Mouse (Mus musculus) heart, embryonic 14.5 days (tissue): Measurements from ENCODE around the gene 2310057M21Rik. TPM values are rescaled to one million over a fixed set of nuclear protein-coding genes. Genes with fewer than 3 reads are reported as not detected.

Source experiments
- ATAC-seq: fragments of 200-750 bp; cut with Nextera tagmentation; 2 replicates; pipeline ENCODE4 v1.8.0; 2017; ENCODE audit warnings: low read depth, moderate TSS enrichment; ENCODE audit not compliant: insufficient number of reproducible peaks, insufficient read depth, low FRiP score
- H3K27ac ChIP-seq, 2 experiments: fragments of 200-500 bp in 1 of 2; fragments of 300-500 bp in 1 of 2; sonication (generic) in 1 of 2; replicated peaks in 1 of 2; 2 replicates each; pipeline ENCODE4 v1.5.1; 2012 to 2014; ENCODE audit warnings: low read depth in 2 of 2, low read length in 2 of 2, control low read depth in 1 of 2, mild to moderate bottlenecking in 1 of 2, mixed read lengths in 1 of 2; ENCODE audit not compliant: control insufficient read depth in 1 of 2, insufficient read depth in 1 of 2
- H3K27me3 ChIP-seq: fragments of 300-500 bp; sonication (generic); 2 replicates; pipeline ENCODE4 v1.6.1; 2014; ENCODE audit warnings: mild to moderate bottlenecking, low read length, control low read depth; ENCODE audit not compliant: control insufficient read depth, insufficient read depth
- H3K36me3 ChIP-seq: fragments of 300-500 bp; sonication (generic); 2 replicates; pipeline ENCODE4 v1.6.1; 2014; ENCODE audit warnings: mild to moderate bottlenecking, control low read depth, low read length, mixed read lengths; ENCODE audit not compliant: control insufficient read depth, insufficient read depth
- H3K4me1 ChIP-seq, 2 experiments: fragments of 200-500 bp in 1 of 2; fragments of 300-500 bp in 1 of 2; sonication (generic) in 1 of 2; 2 replicates each; pipeline ENCODE4 v1.6.1; 2012 to 2014; ENCODE audit warnings: low read length in 2 of 2, control low read depth in 1 of 2, mixed read lengths in 1 of 2; ENCODE audit not compliant: control insufficient read depth in 2 of 2, insufficient read depth in 2 of 2
- H3K4me2 ChIP-seq: fragments of 300-500 bp; sonication (generic); 2 replicates; pipeline ENCODE4 v1.6.1; 2014; ENCODE audit warnings: mild to moderate bottlenecking, low read length
- H3K4me3 ChIP-seq, 2 experiments: fragments of 200-500 bp in 1 of 2; fragments of 300-500 bp in 1 of 2; sonication (generic) in 1 of 2; 2 replicates each; pipeline ENCODE4 v1.5.1; 2012 to 2014; ENCODE audit warnings: low read length in 2 of 2, mild to moderate bottlenecking in 2 of 2, control low read depth in 1 of 2, low read depth in 1 of 2, moderate library complexity in 1 of 2; ENCODE audit not compliant: control insufficient read depth in 1 of 2, insufficient read depth in 1 of 2
- H3K9ac ChIP-seq: fragments of 300-500 bp; sonication (generic); 2 replicates; pipeline ENCODE4 v1.6.1; 2014; ENCODE audit warnings: mild to moderate bottlenecking, low read length
- H3K9me3 ChIP-seq: fragments of 300-500 bp; sonication (generic); 2 replicates; pipeline ENCODE4 v1.6.1; 2016; ENCODE audit warnings: low read length, control low read depth; ENCODE audit not compliant: control insufficient read depth
- WGBS: fragments of 180-500 bp; shearing (Covaris S2); extraction: QIAGEN DNeasy Blood & Tissue Kit; methylation state at CpG from one replicate; pipeline ENCODE4 v1.1.7; 2014; 5-methylcytosine and 5-hydroxymethylcytosine counted together
- polyA plus RNA-seq: library from polyadenylated mRNA; unstranded; fragments of >200 nt; fragmentation: Nextera tagmentation; extraction: Ambion mirVana; gene quantifications from 2 replicates; pipeline ENCODE4 v1.2.1, GENCODE M21; 2014

The 2310057M21Rik gene
- polyA plus RNA-seq, 1 experiment from 2014 or later: 17.4 TPM

- Histone ChIP-seq H3K4me2 (peak overlapping the region; percentile 35; the same call in 1 of the 2 replicates), H3K4me1 (peaks cover 7% of the 10 kb centered on the region in 2 experiments; a peak in 3 of 4 replicates), H3K27ac (peak overlapping the region; percentile 37 to 60; a peak in 1 of 4 replicates), H3K9me3 (no peaks in the 10 kb centered on the region), H3K27me3 (no peaks in the 10 kb centered on the region), H3K9ac (no peak overlapping the region), H3K36me3 (no peaks in the 10 kb centered on the region), H3K4me3 (no peak overlapping the region)
- no peak for ATAC-seq
- WGBS: 49% methylated on average over 5 of the region's 7 CpGs
Measured at GRCm38 (mm10) chr7:131318340-131318739, 44.2 kb downstream of the 2310057M21Rik start.

- Histone ChIP-seq H3K36me3 (no peaks in the 10 kb centered on the region), H3K4me2 (no peak overlapping the region), H3K4me1 (peaks cover 7% of the 10 kb centered on the region in 2 experiments; a peak in 3 of 4 replicates), H3K27ac (no peak overlapping the region), H3K4me3 (no peak overlapping the region), H3K27me3 (no peaks in the 10 kb centered on the region), H3K9me3 (no peaks in the 10 kb centered on the region), H3K9ac (no peak overlapping the region)
- WGBS: 47% methylated on average over 12 of the region's 12 CpGs
- no peak for ATAC-seq
Measured at GRCm38 (mm10) chr7:131317587-131317986, 45.0 kb downstream of the 2310057M21Rik start.

GRCm38 (mm10) chr7:131314493-131314892 lies 48.1 kb downstream of the 2310057M21Rik start:
- no peaks in the 10 kb centered on the region for H3K9me3 ChIP-seq
- no peak for ATAC-seq
- no peaks in the 10 kb centered on the region for H3K27me3 ChIP-seq
- no peaks in the 10 kb centered on the region for H3K36me3 ChIP-seq
- peaks cover 7% of the 10 kb centered on the region in 2 experiments; a peak in 3 of 4 replicates for H3K4me1 ChIP-seq
- H3K4me2 ChIP-seq: no peak overlapping the region
- WGBS: 79% methylated on average over 7 of the region's 7 CpGs
- no peak overlapping the region for H3K4me3 ChIP-seq
- H3K9ac ChIP-seq: no peak overlapping the region
- H3K27ac ChIP-seq: no peak overlapping the region

- no peaks in the 10 kb centered on the region for H3K27me3 ChIP-seq
- no peaks in the 10 kb centered on the region for H3K4me1 ChIP-seq
- no peaks in the 10 kb centered on the region for H3K36me3 ChIP-seq
- no peak overlapping the region for H3K4me3 ChIP-seq
- 79% methylated on average over 5 of the region's 5 CpGs for WGBS
- H3K9me3 ChIP-seq: no peaks in the 10 kb centered on the region
- H3K9ac ChIP-seq: no peak overlapping the region
- H3K27ac ChIP-seq: no peak overlapping the region
- H3K4me2 ChIP-seq: no peak overlapping the region
- no peak for ATAC-seq
Measured at GRCm38 (mm10) chr7:131306733-131307132, 55.8 kb downstream of the 2310057M21Rik start.

GRCm38 (mm10) chr7:131303340-131303739 lies 59.2 kb downstream of the 2310057M21Rik start:
- no peak overlapping the region for H3K9ac ChIP-seq
- no peak overlapping the region for H3K4me3 ChIP-seq
- no peaks in the 10 kb centered on the region for H3K4me1 ChIP-seq
- no peak overlapping the region for H3K4me2 ChIP-seq
- H3K27me3 ChIP-seq: no peaks in the 10 kb centered on the region
- H3K36me3 ChIP-seq: no peaks in the 10 kb centered on the region
- 80% methylated on average over 8 of the region's 8 CpGs for WGBS
- H3K27ac ChIP-seq: no peak overlapping the region
- H3K9me3 ChIP-seq: no peaks in the 10 kb centered on the region
- ATAC-seq: no peak

GRCm38 (mm10) chr7:131297151-131297550 lies 65.4 kb downstream of the 2310057M21Rik start:
- WGBS: 66% methylated on average over 8 of the region's 8 CpGs
- ATAC-seq: no peak

More at GRCm38 (mm10) chr7:131297151-131297550, 65.4 kb downstream of the 2310057M21Rik start:
- Histone ChIP-seq H3K4me3 (no peak overlapping the region), H3K27ac (no peak overlapping the region), H3K27me3 (no peaks in the 10 kb centered on the region), H3K4me1 (no peaks in the 10 kb centered on the region), H3K36me3 (no peaks in the 10 kb centered on the region), H3K9ac (no peak overlapping the region), H3K9me3 (no peaks in the 10 kb centered on the region), H3K4me2 (no peak overlapping the region)

Other genes with a start within 250 kb of the 2310057M21Rik start
- not detected in 2 replicates for gene 4933402N03Rik, start 216.4 kb downstream of the 2310057M21Rik start, polyA plus RNA-seq
- gene 5430419D17Rik, start 188.4 kb downstream of the 2310057M21Rik start, polyA plus RNA-seq: 0.26 and 0.61 TPM in 2 replicates
- gene Cuzd1, start 40.5 kb downstream of the 2310057M21Rik start, polyA plus RNA-seq: 0.39 and 1.1 TPM in 2 replicates
- gene Fam24b, start 33.2 kb downstream of the 2310057M21Rik start, polyA plus RNA-seq: not detected in 2 replicates
- gene Fam24a, start 28.9 kb downstream of the 2310057M21Rik start, polyA plus RNA-seq: not detected in 2 replicates
- 88.8 and 98.9 TPM in 2 replicates for gene Pstk, start 8.4 kb upstream of the 2310057M21Rik start, polyA plus RNA-seq
- 10.8 and 11.3 TPM in 2 replicates for gene Ikzf5, start 47.8 kb upstream of the 2310057M21Rik start, polyA plus RNA-seq
- gene Acadsb, start 47.8 kb upstream of the 2310057M21Rik start, polyA plus RNA-seq: 91.6 and 98.3 TPM in 2 replicates
- 0.14 TPM in 1 of 2 replicates, not detected in the other for gene Hmx3, start 180.1 kb upstream of the 2310057M21Rik start, polyA plus RNA-seq
- gene Hmx2, start 186.0 kb upstream of the 2310057M21Rik start, polyA plus RNA-seq: 0.07 TPM in 1 of 2 replicates, not detected in the other
- 118 and 121 TPM in 2 replicates for gene Bub3, start 197.5 kb upstream of the 2310057M21Rik start, polyA plus RNA-seq